Mouse (Mus musculus) forebrain, embryonic 15.5 days (tissue): ENCODE data around the gene Trank1. TPM values are rescaled to one million over a fixed set of nuclear protein-coding genes. Genes with fewer than 3 reads are reported as not detected.

Source experiments
- ATAC-seq: fragments of 200-750 bp; cut with Nextera tagmentation; replicated peaks from 2 replicates; pipeline ENCODE4 v1.8.0; 2017; ENCODE audit warnings: mild to moderate bottlenecking, moderate TSS enrichment, moderate library complexity
- H3K27ac ChIP-seq: fragments of 300-500 bp; sonication (generic); replicated peaks from 2 replicates; pipeline ENCODE4 v1.5.1; 2015; ENCODE audit warnings: mild to moderate bottlenecking, inconsistent platforms
- H3K27me3 ChIP-seq: fragments of 300-500 bp; sonication (generic); 2 replicates; pipeline ENCODE4 v1.6.1; 2015; ENCODE audit warnings: inconsistent platforms
- H3K36me3 ChIP-seq: fragments of 300-500 bp; sonication (generic); 2 replicates; pipeline ENCODE4 v1.6.1; 2015; ENCODE audit warnings: mild to moderate bottlenecking, inconsistent platforms
- H3K4me1 ChIP-seq: fragments of 300-500 bp; sonication (generic); 2 replicates; pipeline ENCODE4 v1.6.1; 2015; ENCODE audit warnings: inconsistent platforms
- H3K4me2 ChIP-seq: fragments of 300-500 bp; sonication (generic); replicated peaks from 2 replicates; pipeline ENCODE4 v1.6.1; 2015; ENCODE audit warnings: mild to moderate bottlenecking, inconsistent platforms
- H3K4me3 ChIP-seq: fragments of 300-500 bp; sonication (generic); 2 replicates; pipeline ENCODE4 v1.5.1; 2015; ENCODE audit warnings: mild to moderate bottlenecking, inconsistent platforms
- H3K9ac ChIP-seq: fragments of 300-500 bp; sonication (generic); replicated peaks from 2 replicates; pipeline ENCODE4 v1.6.1; 2015; ENCODE audit warnings: mild to moderate bottlenecking, inconsistent platforms
- H3K9me3 ChIP-seq: fragments of 300-500 bp; sonication (generic); 2 replicates; pipeline ENCODE4 v1.6.1; 2016; ENCODE audit warnings: inconsistent platforms
- WGBS: fragments of 180-500 bp; shearing (Covaris S2); methylation state at CpG from one replicate; pipeline ENCODE4 v1.1.7; 2015; ENCODE audit warnings: mixed read lengths; 5-methylcytosine and 5-hydroxymethylcytosine counted together
- polyA plus RNA-seq: library from polyadenylated mRNA; unstranded; fragments of >200 nt; fragmentation: Nextera tagmentation; extraction: Ambion mirVana; gene quantifications from 2 replicates; pipeline ENCODE4 v1.2.1, GENCODE M21; 2015

The Trank1 gene
- 7.0 and 7.8 TPM in 2 replicates for polyA plus RNA-seq

- ATAC-seq = peak; percentile 65
- H3K4me1 ChIP-seq = peaks cover 21% of the 10 kb centered on the region
- WGBS = 8% methylated on average over 70 of the region's 72 CpGs
- peak within 1 kb of the TSS; percentile 47 for H3K4me3 ChIP-seq
- H3K4me2 ChIP-seq = peak within 1 kb of the TSS; percentile 84
- H3K36me3 ChIP-seq = no peaks in the 10 kb centered on the region
- peaks cover 44% of the 10 kb centered on the region for H3K27me3 ChIP-seq
- H3K27ac ChIP-seq = no peak within 1 kb of the TSS
- 0 out of 2 replicates have a peak, but pooled peaks cover 2% of the 10 kb centered on the region for H3K9me3 ChIP-seq
- H3K9ac ChIP-seq = peak within 1 kb of the TSS; percentile 47
Measured at GRCm38 (mm10) chr9:111311031-111311842, at the start of gene Trank1. TSS of gene Trank1 (plus strand) at chr9:111311739.

DNA sequence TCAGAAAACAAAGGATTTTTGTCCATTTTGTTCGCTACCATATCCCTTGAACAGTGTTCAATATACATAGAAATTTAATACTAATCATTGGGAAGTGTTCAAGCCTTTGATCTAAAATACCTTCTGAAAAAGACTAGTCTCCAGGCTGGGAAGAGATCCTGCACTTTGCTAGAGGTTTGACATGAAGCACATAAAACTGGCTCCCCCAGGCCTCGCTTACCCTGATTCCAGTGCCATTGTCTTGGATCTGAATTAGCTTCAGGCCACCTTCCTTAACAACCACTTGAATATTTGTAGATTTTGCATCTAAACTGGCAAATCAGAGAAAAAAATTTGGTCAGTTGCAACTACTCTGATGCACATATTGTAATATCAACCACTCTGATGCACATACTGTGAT, 43.5 kb upstream of the Trank1 start:
- no peak for ATAC-seq
- Histone ChIP-seq H3K4me3 (no peak overlapping the region), H3K36me3 (peaks cover 14% of the 10 kb centered on the region), H3K27ac (no peak overlapping the region), H3K9me3 (no peaks in the 10 kb centered on the region), H3K9ac (no peak overlapping the region), H3K4me2 (no peak overlapping the region), H3K27me3 (no peaks in the 10 kb centered on the region), H3K4me1 (peaks cover 17% of the 10 kb centered on the region)
- 94% methylated on average over 2 of the region's 2 CpGs for WGBS

DNA sequence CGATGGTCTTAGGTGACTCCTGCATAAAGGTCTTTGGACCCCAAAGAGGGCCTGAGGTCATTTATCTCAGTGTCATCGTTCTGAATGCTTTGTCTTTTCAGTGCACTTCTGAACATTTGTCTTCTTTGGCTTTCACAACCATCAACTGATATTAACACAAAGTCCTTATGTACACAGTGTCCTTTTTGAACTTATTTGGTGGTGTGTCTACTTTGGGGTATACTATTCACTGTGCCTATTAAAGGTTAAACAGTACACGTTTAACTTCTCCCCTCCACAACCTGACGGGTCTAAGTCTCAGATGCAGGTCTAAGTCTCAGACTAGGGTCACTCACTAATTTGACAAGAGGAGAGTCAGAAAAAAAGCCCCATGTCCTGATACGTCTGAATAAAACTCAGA, 40.9 kb upstream of the Trank1 start:
- Histone ChIP-seq H3K4me2 (peak overlapping the region; percentile 57), H3K9me3 (no peaks in the 10 kb centered on the region), H3K9ac (peak overlapping the region; percentile 66), H3K27ac (peak overlapping the region; percentile 96), H3K4me1 (peaks cover 43% of the 10 kb centered on the region), H3K36me3 (peaks cover 21% of the 10 kb centered on the region; the same call in 1 of the 2 replicates), H3K4me3 (peak overlapping the region; percentile 88), H3K27me3 (no peaks in the 10 kb centered on the region)
- 15% methylated on average over 5 of the region's 5 CpGs for WGBS
- no peak for ATAC-seq

GRCm38 (mm10) chr9:111271056-111271433, 40.5 kb upstream of the Trank1 start:
- H3K36me3 ChIP-seq = peaks cover 23% of the 10 kb centered on the region; the same call in 1 of the 2 replicates
- peak overlapping the region; percentile 57 for H3K4me2 ChIP-seq
- H3K9me3 ChIP-seq = no peaks in the 10 kb centered on the region
- ATAC-seq = peak; percentile 79
- H3K27me3 ChIP-seq = no peaks in the 10 kb centered on the region
- H3K4me1 ChIP-seq = peaks cover 47% of the 10 kb centered on the region
- H3K4me3 ChIP-seq = peak overlapping the region; percentile 88
- WGBS = 0% methylated on average over 32 of the region's 32 CpGs
- H3K27ac ChIP-seq = peak overlapping the region; percentile 96
- peak overlapping the region; percentile 66 for H3K9ac ChIP-seq

- peak; percentile 100 for ATAC-seq
- WGBS = under 1% methylated on average over 64 of the region's 64 CpGs
- peaks cover 27% of the 10 kb centered on the region for H3K36me3 ChIP-seq
- H3K27ac ChIP-seq = peak within 1 kb of the TSS; percentile 96
- H3K9ac ChIP-seq = peak within 1 kb of the TSS; percentile 92
- no peaks in the 10 kb centered on the region for H3K9me3 ChIP-seq
- H3K27me3 ChIP-seq = no peaks in the 10 kb centered on the region
- H3K4me3 ChIP-seq = peak within 1 kb of the TSS; percentile 88
- peaks cover 53% of the 10 kb centered on the region for H3K4me1 ChIP-seq
- H3K4me2 ChIP-seq = peak within 1 kb of the TSS; percentile 82
Measured at GRCm38 (mm10) chr9:111271434-111272160, 39.9 kb upstream of the Trank1 start, which contains the start of the genes Mlh1 and Epm2aip1. TSS of gene Mlh1 (minus strand) at chr9:111271791. TSS of gene Epm2aip1 (plus strand) at chr9:111271929.

DNA sequence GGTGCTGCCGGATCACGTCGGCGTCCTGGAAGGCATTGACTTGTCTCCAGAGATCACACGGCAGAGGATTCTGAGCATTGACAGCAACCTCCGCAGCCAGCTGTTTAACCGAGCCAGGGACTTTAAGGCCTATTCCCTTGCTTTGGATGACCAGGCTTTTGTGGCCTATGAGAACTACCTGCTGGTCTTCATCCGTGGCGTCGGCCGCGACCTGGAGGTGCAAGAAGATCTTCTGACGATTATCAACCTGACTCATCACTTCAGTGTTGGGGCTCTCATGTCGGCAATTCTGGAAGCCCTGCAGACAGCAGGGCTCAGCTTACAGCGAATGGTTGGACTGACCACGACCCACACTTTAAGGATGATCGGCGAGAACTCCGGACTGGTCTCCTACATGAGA, 39.2 kb upstream of the Trank1 start:
- H3K4me2 ChIP-seq = peak overlapping the region; percentile 82
- peaks cover 28% of the 10 kb centered on the region for H3K36me3 ChIP-seq
- H3K27ac ChIP-seq = peak overlapping the region; percentile 96
- H3K27me3 ChIP-seq = no peaks in the 10 kb centered on the region
- no peaks in the 10 kb centered on the region for H3K9me3 ChIP-seq
- peak overlapping the region; percentile 92 for H3K9ac ChIP-seq
- ATAC-seq = no peak
- peaks cover 59% of the 10 kb centered on the region for H3K4me1 ChIP-seq
- H3K4me3 ChIP-seq = peak overlapping the region; percentile 88
- WGBS = 13% methylated on average over 19 of the region's 19 CpGs

- peak overlapping the region; percentile 82 for H3K4me2 ChIP-seq
- H3K27me3 ChIP-seq = no peaks in the 10 kb centered on the region
- no peaks in the 10 kb centered on the region for H3K9me3 ChIP-seq
- H3K4me1 ChIP-seq = peaks cover 63% of the 10 kb centered on the region
- no peak for ATAC-seq
- H3K9ac ChIP-seq = peak overlapping the region; percentile 92
- H3K36me3 ChIP-seq = peaks cover 32% of the 10 kb centered on the region
- H3K27ac ChIP-seq = no peak overlapping the region
- WGBS = 78% methylated on average over 15 of the region's 15 CpGs
- peak overlapping the region; percentile 88 for H3K4me3 ChIP-seq
Measured at GRCm38 (mm10) chr9:111272996-111273785, 38.3 kb upstream of the Trank1 start.

DNA sequence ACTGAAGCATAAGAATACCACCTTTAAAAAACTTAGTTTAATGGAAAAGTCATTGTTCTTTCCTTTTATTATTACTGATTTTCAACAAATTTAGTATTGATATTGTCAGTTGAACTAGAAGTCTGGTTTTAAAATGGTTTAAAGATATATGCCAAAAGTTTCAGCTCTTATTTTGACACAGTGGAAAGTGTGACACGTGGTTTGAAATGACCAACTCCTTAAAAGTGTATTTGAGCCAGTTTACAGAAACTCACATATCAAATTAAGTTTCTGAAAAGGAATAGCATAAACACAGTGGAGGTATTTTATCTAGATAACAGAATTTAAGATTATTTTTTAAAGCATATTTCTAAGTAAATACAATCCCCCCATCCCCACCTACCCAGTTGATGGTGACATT, 37.6 kb upstream of the Trank1 start:
- H3K36me3 ChIP-seq = peaks cover 35% of the 10 kb centered on the region
- H3K9me3 ChIP-seq = no peaks in the 10 kb centered on the region
- H3K4me1 ChIP-seq = peaks cover 63% of the 10 kb centered on the region
- H3K27ac ChIP-seq = no peak overlapping the region
- no peak overlapping the region for H3K9ac ChIP-seq
- no peak for ATAC-seq
- no peaks in the 10 kb centered on the region for H3K27me3 ChIP-seq
- no peak overlapping the region for H3K4me3 ChIP-seq
- peak overlapping the region; percentile 82 for H3K4me2 ChIP-seq
- WGBS = 88% methylated on average over 1 of the region's 1 CpGs

GRCm38 (mm10) chr9:111275156-111275555, 36.4 kb upstream of the Trank1 start:
- H3K4me2 ChIP-seq = peak overlapping the region; percentile 82
- no peaks in the 10 kb centered on the region for H3K27me3 ChIP-seq
- no peak overlapping the region for H3K9ac ChIP-seq
- 72% methylated on average over 1 of the region's 1 CpGs for WGBS
- peaks cover 35% of the 10 kb centered on the region for H3K36me3 ChIP-seq
- H3K4me3 ChIP-seq = 0 out of 2 replicates have a peak overlapping the region, but pooled peaks have one; percentile 4
- no peak overlapping the region for H3K27ac ChIP-seq
- H3K9me3 ChIP-seq = no peaks in the 10 kb centered on the region
- peaks cover 60% of the 10 kb centered on the region for H3K4me1 ChIP-seq
- no peak for ATAC-seq

- ATAC-seq = no peak
- peaks cover 4% of the 10 kb centered on the region; the same call in 1 of the 2 replicates for H3K4me1 ChIP-seq
- H3K9ac ChIP-seq = no peak overlapping the region
- H3K4me3 ChIP-seq = no peak overlapping the region
- no peaks in the 10 kb centered on the region for H3K36me3 ChIP-seq
- 34% methylated on average over 3 of the region's 3 CpGs for WGBS
- no peaks in the 10 kb centered on the region for H3K9me3 ChIP-seq
- H3K27me3 ChIP-seq = no peaks in the 10 kb centered on the region
- H3K4me2 ChIP-seq = no peak overlapping the region
- no peak overlapping the region for H3K27ac ChIP-seq
Measured at GRCm38 (mm10) chr9:111285061-111285460, 26.5 kb upstream of the Trank1 start.

- WGBS = 22% methylated on average over 5 of the region's 5 CpGs
- H3K27ac ChIP-seq = 0 out of 2 replicates have a peak overlapping the region, but pooled peaks have one; percentile 23
- H3K4me1 ChIP-seq = peaks cover 4% of the 10 kb centered on the region; the same call in 1 of the 2 replicates
- ATAC-seq = no peak
- no peaks in the 10 kb centered on the region for H3K27me3 ChIP-seq
- no peaks in the 10 kb centered on the region for H3K9me3 ChIP-seq
- H3K4me3 ChIP-seq = no peak overlapping the region
- no peak overlapping the region for H3K4me2 ChIP-seq
- no peak overlapping the region for H3K9ac ChIP-seq
- H3K36me3 ChIP-seq = no peaks in the 10 kb centered on the region
Measured at GRCm38 (mm10) chr9:111285676-111286075, 25.9 kb upstream of the Trank1 start.
